Mouse (Mus musculus) forebrain, embryonic 12.5 days (tissue): Measurements from ENCODE around the gene Elf1. TPM values are rescaled to one million over a fixed set of nuclear protein-coding genes. Genes with fewer than 3 reads are reported as not detected.
"Not testable (repeated sequence)": the region's sequence is repeated elsewhere in the genome, so short reads cannot be mapped to it uniquely, and the experiment has no call there.

Source experiments
- ATAC-seq: fragments of 200-750 bp; cut with Nextera tagmentation; 2 replicates; pipeline ENCODE4 v1.8.0; 2017; ENCODE audit warnings: moderate TSS enrichment; ENCODE audit not compliant: low FRiP score
- H3K27ac ChIP-seq: fragments of 300-500 bp; sonication (generic); 2 replicates; pipeline ENCODE4 v1.5.1; 2016; ENCODE audit warnings: mild to moderate bottlenecking
- H3K27me3 ChIP-seq: fragments of 300-500 bp; sonication (generic); 2 replicates; pipeline ENCODE4 v1.6.1; 2016; ENCODE audit warnings: mild to moderate bottlenecking
- H3K36me3 ChIP-seq: fragments of 300-500 bp; sonication (generic); replicated peaks from 2 replicates; pipeline ENCODE4 v1.6.1; 2016; ENCODE audit warnings: mild to moderate bottlenecking
- H3K4me1 ChIP-seq: fragments of 300-500 bp; sonication (generic); 2 replicates; pipeline ENCODE4 v1.6.1; 2016
- H3K4me2 ChIP-seq: fragments of 300-500 bp; sonication (generic); 2 replicates; pipeline ENCODE4 v1.6.1; 2016; ENCODE audit warnings: mild to moderate bottlenecking, moderate library complexity
- H3K4me3 ChIP-seq: fragments of 300-500 bp; sonication (generic); replicated peaks from 2 replicates; pipeline ENCODE4 v1.5.1; 2016; ENCODE audit warnings: mild to moderate bottlenecking
- H3K9ac ChIP-seq: fragments of 300-500 bp; sonication (generic); 2 replicates; pipeline ENCODE4 v1.6.1; 2016; ENCODE audit warnings: mild to moderate bottlenecking
- H3K9me3 ChIP-seq: fragments of 300-500 bp; sonication (generic); 2 replicates; pipeline ENCODE4 v1.6.1; 2016
- WGBS: fragments of 180-500 bp; shearing (Covaris S2); methylation state at CpG from one replicate; pipeline ENCODE4 v1.1.7; 2016; 5-methylcytosine and 5-hydroxymethylcytosine counted together
- polyA plus RNA-seq: library from polyadenylated mRNA; unstranded; fragments of >200 nt; fragmentation: Nextera tagmentation; extraction: Ambion mirVana; gene quantifications from 2 replicates; pipeline ENCODE4 v1.2.1, GENCODE M21; 2016

Gene Elf1
- polyA plus RNA-seq, result 5.7 and 6.2 TPM in 2 replicates

GRCm38 (mm10) chr14:79480624-79481338, at the start of gene Elf1:
Gene Elf1, plus strand, starts transcription at chr14:79481194.
- under 1% methylated on average over 79 of the region's 96 CpGs for WGBS
- no peaks in the 10 kb centered on the region for H3K9me3 ChIP-seq

GRCm38 (mm10) chr14:79434068-79434467, 46.9 kb upstream of the Elf1 start:
- ATAC-seq, result no peak
- no peak overlapping the region for H3K4me3 ChIP-seq
- no peaks in the 10 kb centered on the region for H3K4me1 ChIP-seq
- no peak overlapping the region for H3K9ac ChIP-seq
- H3K27ac ChIP-seq, result no peak overlapping the region
- no peaks in the 10 kb centered on the region for H3K9me3 ChIP-seq
- no peaks in the 10 kb centered on the region for H3K27me3 ChIP-seq
- H3K36me3 ChIP-seq, result no peaks in the 10 kb centered on the region
- no peak overlapping the region for H3K4me2 ChIP-seq
- 81% methylated on average over 1 of the region's 1 CpGs for WGBS

More at GRCm38 (mm10) chr14:79480624-79481338, at the start of gene Elf1:
- Histone ChIP-seq H3K4me1 (peaks cover 27% of the 10 kb centered on the region), H3K4me2 (peak within 1 kb of the TSS; percentile 65), H3K27me3 (no peaks in the 10 kb centered on the region), H3K36me3 (peaks cover 23% of the 10 kb centered on the region), H3K9ac (peak within 1 kb of the TSS; percentile 96), H3K4me3 (peak within 1 kb of the TSS; percentile 94), H3K27ac (peak within 1 kb of the TSS; percentile 100)
- ATAC-seq, result peak; percentile 87

- WGBS, result 88% methylated on average over 2 of the region's 2 CpGs
- H3K27ac ChIP-seq, result no peak overlapping the region
These were observed 40.3 kb upstream of the Elf1 start for GRCm38 (mm10) chr14:79440655-79441054.

GRCm38 (mm10) chr14:79441441-79441840, 39.6 kb upstream of the Elf1 start:
- WGBS, result 89% methylated on average over 5 of the region's 5 CpGs
- Histone ChIP-seq H3K9ac (no peak overlapping the region), H3K4me1 (peaks cover 19% of the 10 kb centered on the region), H3K27me3 (no peaks in the 10 kb centered on the region), H3K4me2 (no peak overlapping the region), H3K27ac (no peak overlapping the region), H3K4me3 (no peak overlapping the region), H3K36me3 (no peaks in the 10 kb centered on the region), H3K9me3 (no peaks in the 10 kb centered on the region)
- no peak for ATAC-seq

More at GRCm38 (mm10) chr14:79440655-79441054, 40.3 kb upstream of the Elf1 start:
- ATAC-seq, result no peak
- no peak overlapping the region for H3K4me3 ChIP-seq
- H3K9me3 ChIP-seq, result no peaks in the 10 kb centered on the region
- H3K9ac ChIP-seq, result no peak overlapping the region
- H3K27me3 ChIP-seq, result no peaks in the 10 kb centered on the region
- H3K4me1 ChIP-seq, result peaks cover 16% of the 10 kb centered on the region
- no peak overlapping the region for H3K4me2 ChIP-seq
- no peaks in the 10 kb centered on the region for H3K36me3 ChIP-seq

- Histone ChIP-seq H3K4me2 (peak overlapping the region; percentile 48), H3K4me1 (peaks cover 19% of the 10 kb centered on the region), H3K4me3 (peak overlapping the region; percentile 29), H3K9me3 (no peaks in the 10 kb centered on the region), H3K27ac (peak overlapping the region; percentile 80; the same call in 1 of the 2 replicates), H3K9ac (no peak overlapping the region), H3K36me3 (no peaks in the 10 kb centered on the region), H3K27me3 (no peaks in the 10 kb centered on the region)
- WGBS, result 80% methylated on average over 9 of the region's 9 CpGs
- peak; percentile 49 for ATAC-seq
These were observed 36.4 kb upstream of the Elf1 start for GRCm38 (mm10) chr14:79444601-79445000.

GRCm38 (mm10) chr14:79445055-79445620, 35.9 kb upstream of the Elf1 start:
- H3K27me3 ChIP-seq, result no peaks in the 10 kb centered on the region
- H3K4me2 ChIP-seq, result peak overlapping the region; percentile 48
- no peaks in the 10 kb centered on the region for H3K36me3 ChIP-seq
- ATAC-seq, result peak; percentile 86
- peak overlapping the region; percentile 41; the same call in 1 of the 2 replicates for H3K9ac ChIP-seq
- no peaks in the 10 kb centered on the region for H3K9me3 ChIP-seq
- 8% methylated on average over 16 of the region's 16 CpGs for WGBS
- peak overlapping the region; percentile 29 for H3K4me3 ChIP-seq
- H3K4me1 ChIP-seq, result peaks cover 19% of the 10 kb centered on the region
- peak overlapping the region; percentile 80 for H3K27ac ChIP-seq

- peak within 1 kb of the TSS; percentile 70; the same call in 1 of the 2 replicates for H3K27ac ChIP-seq
- WGBS, result 19% methylated on average over 41 of the region's 89 CpGs
- peak within 1 kb of the TSS; percentile 63 for H3K9ac ChIP-seq
These were observed 29.1 kb upstream of the Elf1 start, which contains the start of gene Kbtbd6 for GRCm38 (mm10) chr14:79451681-79452590. Gene Kbtbd6, plus strand, starts transcription at chr14:79451835.

GRCm38 (mm10) chr14:79452591-79452934, 28.4 kb upstream of the Elf1 start:
- 93% methylated on average over 6 of the region's 10 CpGs for WGBS
- 0 out of 2 replicates have a peak, but pooled peaks have one; percentile 3 for ATAC-seq
- not testable (repeated sequence) for H3K9me3 ChIP-seq

More at GRCm38 (mm10) chr14:79451681-79452590, 29.1 kb upstream of the Elf1 start, which contains the start of gene Kbtbd6:
- H3K27me3 ChIP-seq, H3K36me3 ChIP-seq, H3K4me1 ChIP-seq, H3K9me3 ChIP-seq: not testable (repeated sequence)
- ATAC-seq, result peak; percentile 89
- Histone ChIP-seq H3K4me2 (peak within 1 kb of the TSS; percentile 66), H3K4me3 (peak within 1 kb of the TSS; percentile 51)

GRCm38 (mm10) chr14:79460401-79460800, 20.6 kb upstream of the Elf1 start:
- no peaks in the 10 kb centered on the region for H3K4me1 ChIP-seq
- no peak overlapping the region for H3K4me3 ChIP-seq
- ATAC-seq, result no peak
- no peak overlapping the region for H3K9ac ChIP-seq
- H3K9me3 ChIP-seq, result no peaks in the 10 kb centered on the region
- peaks cover 36% of the 10 kb centered on the region for H3K36me3 ChIP-seq
- no peak overlapping the region for H3K27ac ChIP-seq
- H3K27me3 ChIP-seq, result no peaks in the 10 kb centered on the region
- H3K4me2 ChIP-seq, result no peak overlapping the region
- 84% methylated on average over 1 of the region's 1 CpGs for whole genome bisulfite sequencing

More at GRCm38 (mm10) chr14:79452591-79452934, 28.4 kb upstream of the Elf1 start:
- not testable (repeated sequence) for H3K27me3 ChIP-seq, H3K27ac ChIP-seq, H3K4me2 ChIP-seq, H3K4me1 ChIP-seq, H3K9ac ChIP-seq, H3K36me3 ChIP-seq, H3K4me3 ChIP-seq

GRCm38 (mm10) chr14:79460988-79461387, 20.0 kb upstream of the Elf1 start:
- H3K27ac ChIP-seq, result no peak overlapping the region
- no peaks in the 10 kb centered on the region for H3K9me3 ChIP-seq
- WGBS, result 89% methylated on average over 4 of the region's 4 CpGs
- H3K9ac ChIP-seq, result no peak overlapping the region
- H3K4me2 ChIP-seq, result no peak overlapping the region
- H3K27me3 ChIP-seq, result no peaks in the 10 kb centered on the region
- no peak for ATAC-seq
- H3K4me1 ChIP-seq, result no peaks in the 10 kb centered on the region
- no peak overlapping the region for H3K4me3 ChIP-seq
- peaks cover 42% of the 10 kb centered on the region for H3K36me3 ChIP-seq

- H3K4me2 ChIP-seq, result no peak overlapping the region
- ATAC-seq, result no peak
- H3K36me3 ChIP-seq, result peaks cover 79% of the 10 kb centered on the region
- H3K4me3 ChIP-seq, result no peak overlapping the region
- no peaks in the 10 kb centered on the region for H3K27me3 ChIP-seq
- 86% methylated on average over 1 of the region's 1 CpGs for WGBS
- H3K27ac ChIP-seq, result no peak overlapping the region
- no peaks in the 10 kb centered on the region for H3K4me1 ChIP-seq
- H3K9ac ChIP-seq, result no peak overlapping the region
- no peaks in the 10 kb centered on the region for H3K9me3 ChIP-seq
These were observed 15.4 kb upstream of the Elf1 start for GRCm38 (mm10) chr14:79465623-79466022.

GRCm38 (mm10) chr14:79467621-79468020, 13.4 kb upstream of the Elf1 start:
- H3K9ac ChIP-seq, result no peak overlapping the region
- H3K36me3 ChIP-seq, result peaks cover 83% of the 10 kb centered on the region
- H3K4me3 ChIP-seq, result no peak overlapping the region
- ATAC-seq, result no peak
- H3K27ac ChIP-seq, result no peak overlapping the region
- no peaks in the 10 kb centered on the region for H3K4me1 ChIP-seq
- H3K4me2 ChIP-seq, result no peak overlapping the region
- H3K9me3 ChIP-seq, result no peaks in the 10 kb centered on the region
- H3K27me3 ChIP-seq, result no peaks in the 10 kb centered on the region
- WGBS, result 28% methylated on average over 3 of the region's 3 CpGs
